Mouse (Mus musculus) lung, postnatal 0 days (tissue): ENCODE data around the gene Olfr283.

Source experiments
- CTCF ChIP-seq: IDR thresholded peaks from 2 replicates; pipeline ENCODE4 v1.5.1; 2016; ENCODE audit warnings: antibody characterized with exemption, mild to moderate bottlenecking
- EP300 ChIP-seq: IDR thresholded peaks from 2 replicates; pipeline ENCODE4 v1.6.1; 2016; ENCODE audit warnings: antibody characterized with exemption, mild to moderate bottlenecking, control low read depth

- TF ChIP-seq CTCF (no peak), EP300 (no peak)
These were observed 40.2 kb upstream of the Olfr283 start for GRCm38 (mm10) chr15:98420897-98421296.
